Mouse (Mus musculus) kidney, postnatal 10 days (tissue): Measurements from ENCODE around the gene Ewsr1.
A peak's percentile ranks its signal among the peaks of the same experiment; 100 is the strongest.
"Not testable (repeated sequence)": the region's sequence is repeated elsewhere in the genome, so short reads cannot be mapped to it uniquely, and the experiment has no call there.

Experiments
- DNase-seq: peaks from one replicate; pipeline ENCODE4 v3.0.0; 2021; ENCODE audit warnings: mixed read lengths

The Ewsr1 gene

DNA sequence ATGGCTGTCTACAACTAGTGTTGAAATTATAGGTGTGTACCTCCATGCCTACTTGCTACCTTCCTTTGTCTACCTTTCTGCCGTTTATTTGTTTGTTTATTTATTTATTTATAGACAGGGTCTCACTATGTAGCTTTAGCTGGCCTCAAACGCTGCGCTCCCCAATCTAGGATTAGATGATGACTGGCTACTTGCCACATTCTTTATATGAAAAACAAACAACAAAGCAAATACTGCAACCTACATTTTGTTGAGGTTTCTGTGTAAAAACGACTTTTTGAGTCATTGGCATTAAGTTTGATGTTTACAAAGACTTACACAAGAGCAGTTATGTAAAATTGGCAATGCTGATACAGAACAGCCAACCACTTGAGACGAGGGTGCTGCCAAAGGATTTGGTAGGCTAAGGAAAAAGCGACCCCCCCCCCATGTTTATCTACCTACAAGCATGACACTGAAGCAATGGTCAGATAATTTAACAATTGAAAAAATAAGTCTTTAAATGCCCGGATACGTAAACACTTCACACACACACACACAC lies 2.5 kb downstream of the Ewsr1 start:
- no peak for DNase-seq

- no peak for DNase-seq
Observed at GRCm38 (mm10) chr11:5095877-5096276, 3.2 kb downstream of the Ewsr1 start.

GRCm38 (mm10) chr11:5091706-5092105 lies 7.4 kb downstream of the Ewsr1 start:
- no peak for DNase-seq

DNA sequence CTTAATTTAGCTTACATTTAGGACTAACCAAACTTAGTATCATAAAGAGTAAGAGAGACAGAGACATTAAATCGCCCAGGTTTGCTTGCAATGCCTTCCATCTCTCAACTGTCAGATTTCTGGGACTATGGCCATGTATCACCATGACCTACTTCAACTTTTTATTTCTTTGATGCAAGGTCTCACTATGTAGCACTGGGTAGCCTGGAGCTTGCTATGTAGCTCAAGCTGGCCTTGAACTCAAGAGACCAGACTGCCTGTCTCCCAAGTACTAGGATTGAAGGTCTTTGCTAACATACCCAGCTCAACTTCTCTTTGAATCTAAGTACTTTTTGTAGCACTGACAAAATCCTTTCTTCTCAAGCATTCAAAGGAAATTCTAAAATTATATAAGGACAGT lies 9.9 kb downstream of the Ewsr1 start:
- no peak for DNase-seq

DNA sequence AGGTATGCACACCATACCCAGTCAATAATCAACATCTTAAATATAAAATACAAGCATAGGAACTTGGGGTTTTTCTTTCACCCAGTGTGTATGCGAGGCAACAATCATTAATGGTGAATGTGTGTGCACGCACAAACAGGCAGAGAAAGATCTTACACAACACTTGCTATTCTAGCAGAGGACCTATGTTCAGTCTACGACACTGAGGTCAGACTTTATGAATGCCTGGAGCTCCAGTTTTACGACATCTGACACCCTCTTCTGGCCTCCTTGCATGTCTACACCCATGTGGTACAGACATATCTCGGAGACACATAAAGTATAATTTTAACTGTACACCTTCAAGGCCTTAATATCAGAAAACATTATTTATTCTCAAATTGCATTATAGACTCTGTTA lies 22.2 kb downstream of the Ewsr1 start:
- not testable (repeated sequence) for DNase-seq

- DNase-seq: no peak
Observed at GRCm38 (mm10) chr11:5075760-5076159, 23.3 kb downstream of the Ewsr1 start.

GRCm38 (mm10) chr11:5074882-5075281 lies 24.2 kb downstream of the Ewsr1 start:
- DNase-seq: peak; percentile 45

- no peak for DNase-seq
Observed at GRCm38 (mm10) chr11:5068126-5068971, 30.7 kb downstream of the Ewsr1 start.

DNA sequence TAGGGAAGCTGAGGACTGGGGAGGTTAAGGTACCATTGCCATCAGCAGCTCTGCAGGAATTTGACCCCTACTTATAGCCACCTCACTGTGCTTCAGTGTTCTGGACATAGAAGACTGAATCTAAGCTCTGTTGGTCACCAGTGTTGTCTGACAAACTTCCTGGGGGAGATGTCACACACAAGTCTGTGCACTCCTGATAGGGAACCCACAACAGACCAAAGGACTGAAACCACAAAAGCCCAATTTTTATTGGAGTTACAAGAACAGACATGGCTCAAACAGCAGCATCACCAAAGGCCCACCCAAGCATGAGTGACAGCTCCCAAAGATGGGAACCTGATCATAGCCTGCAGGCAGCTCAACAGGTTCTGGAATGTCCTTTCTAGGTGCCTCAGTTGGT lies 32.0 kb downstream of the Ewsr1 start:
- no peak for DNase-seq

DNA sequence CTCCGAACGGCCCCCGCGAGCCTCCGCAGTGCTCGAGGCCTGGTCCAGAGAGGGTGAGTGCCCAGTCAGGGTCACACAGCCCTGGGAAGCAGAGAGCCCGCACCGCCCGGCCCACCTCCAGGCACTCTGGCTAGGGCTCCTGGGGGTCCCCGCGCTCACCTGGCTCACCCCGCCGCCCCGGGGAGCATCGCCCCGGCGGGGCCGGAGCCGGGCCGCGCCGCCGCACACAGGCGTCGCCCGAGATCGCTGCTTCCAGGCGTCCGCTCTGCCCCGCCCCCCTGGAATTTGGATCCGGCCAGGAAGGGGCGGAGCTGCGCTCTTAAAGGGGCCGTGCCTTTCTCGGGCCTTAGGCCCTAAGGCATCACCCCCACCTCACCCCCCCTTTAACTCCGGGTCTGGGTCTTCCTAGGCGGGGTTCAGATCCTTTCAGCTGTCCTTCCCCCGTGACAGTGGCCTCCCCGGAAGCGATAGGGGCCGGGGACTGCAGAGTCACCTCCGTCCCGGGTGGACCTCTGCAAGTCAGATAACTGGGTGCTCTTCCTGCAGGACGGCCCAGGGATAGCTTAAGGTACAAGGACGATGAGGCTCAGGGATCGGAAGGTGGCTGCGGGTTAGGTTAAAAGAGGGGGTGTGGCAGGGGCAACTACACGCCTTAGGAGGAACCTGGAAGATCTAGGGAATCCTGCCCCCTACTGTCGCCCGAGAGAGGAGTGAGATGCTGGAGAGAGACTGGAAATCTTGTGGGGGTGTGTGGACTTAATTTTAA lies 33.8 kb downstream of the Ewsr1 start, which contains the start of gene Gas2l1:
Gene Gas2l1, minus strand, starts transcription at position 272 of the 766 bp plus-strand sequence.
- DNase-seq: peak; percentile 96

GRCm38 (mm10) chr11:5064282-5065055 lies 34.6 kb downstream of the Ewsr1 start:
- DNase-seq: no peak

GRCm38 (mm10) chr11:5063561-5064281 lies 35.3 kb downstream of the Ewsr1 start:
- DNase-seq: peak; percentile 46

DNA sequence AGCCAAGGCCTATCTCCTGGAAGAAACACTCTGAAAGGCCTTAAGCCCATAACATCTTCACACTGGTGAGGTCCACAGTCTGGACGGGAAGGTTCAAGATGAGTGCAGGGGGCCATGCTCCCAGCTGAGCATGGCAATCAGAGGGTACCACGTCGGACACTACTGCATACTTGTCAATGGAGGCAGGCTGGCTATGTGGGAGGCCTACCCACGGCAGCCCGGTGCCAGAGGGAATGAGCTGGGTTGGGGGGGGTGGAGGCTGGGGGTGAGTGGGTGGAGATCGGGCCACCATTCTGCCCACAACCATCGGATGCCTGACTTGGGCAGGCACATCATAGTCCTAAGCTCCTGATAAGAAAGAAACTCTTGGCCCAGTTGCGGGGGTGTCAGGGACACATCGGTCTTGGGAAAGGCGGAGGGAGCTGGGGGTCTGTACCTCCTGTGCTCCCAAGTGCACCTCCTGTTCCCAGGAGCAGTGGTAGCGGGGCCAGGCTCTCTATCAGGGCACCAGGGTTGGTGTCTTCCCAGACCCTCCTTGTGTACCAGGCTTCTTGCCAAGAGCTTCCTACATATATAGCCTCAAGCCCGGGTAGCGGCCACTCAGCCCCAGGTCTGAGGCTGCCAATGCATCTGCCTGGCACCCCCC lies 36.1 kb downstream of the Ewsr1 start:
- no peak for DNase-seq

- peak; percentile 26 for DNase-seq
Observed at GRCm38 (mm10) chr11:5062326-5062725, 36.7 kb downstream of the Ewsr1 start.

- DNase-seq: peak; percentile 95
Observed at GRCm38 (mm10) chr11:5061413-5062139, 37.5 kb downstream of the Ewsr1 start.

- peak; percentile 36 for DNase-seq
Observed at GRCm38 (mm10) chr11:5060756-5061412, 38.2 kb downstream of the Ewsr1 start.

- peak; percentile 42 for DNase-seq
Observed at GRCm38 (mm10) chr11:5059704-5060156, 39.3 kb downstream of the Ewsr1 start.

GRCm38 (mm10) chr11:5059230-5059629 lies 39.8 kb downstream of the Ewsr1 start:
- peak; percentile 33 for DNase-seq

DNA sequence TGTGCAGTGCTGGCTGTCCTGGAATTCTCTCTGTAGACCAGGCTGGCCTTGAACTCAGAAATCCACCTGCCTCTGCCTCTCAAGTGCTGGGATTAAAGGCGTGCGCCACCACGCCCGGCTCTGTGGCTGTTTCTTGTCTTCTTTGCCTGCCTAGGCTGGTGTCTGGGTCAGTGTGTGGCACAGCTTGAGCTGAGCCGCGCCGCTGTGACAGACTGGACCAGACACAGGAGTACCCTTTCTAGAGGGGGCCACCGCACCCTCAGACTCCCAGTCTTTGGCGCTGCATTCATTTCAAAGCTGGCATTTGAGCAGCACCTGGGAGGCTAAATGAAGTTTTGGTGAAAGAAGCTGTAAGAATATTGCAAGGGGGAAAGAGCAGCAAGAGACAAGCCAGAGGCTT lies 40.3 kb downstream of the Ewsr1 start:
- no peak for DNase-seq
